Mouse (Mus musculus) midbrain, postnatal 0 days (tissue): ENCODE measurements at regions not wholly inside any gene's neighbourhood (a gene's known extent, or its start where the extent isn't known, plus 50 kb on each side); places are given as distances from the start of the nearest gene placed in this dataset.

ENCODE experiments used
- ATAC-seq: fragments of 200-750 bp; cut with Nextera tagmentation; 2 replicates; pipeline ENCODE4 v1.8.0; 2017; ENCODE audit warnings: moderate number of reproducible peaks, mild to moderate bottlenecking, moderate TSS enrichment, moderate library complexity; ENCODE audit not compliant: low FRiP score
- DNase-seq: peaks from one replicate; pipeline ENCODE4 v3.0.0-alpha.2; 2015; ENCODE audit warnings: low spot score
- H3K27ac ChIP-seq: fragments of 300-500 bp; sonication (generic); 2 replicates; pipeline ENCODE4 v1.5.1; 2014; ENCODE audit warnings: low read depth, mild to moderate bottlenecking, low read length, mixed read lengths
- H3K27me3 ChIP-seq: fragments of 300-500 bp; sonication (generic); 2 replicates; pipeline ENCODE4 v1.6.1; 2014; ENCODE audit warnings: low read length, control low read depth, mixed read lengths; ENCODE audit not compliant: insufficient read depth
- H3K36me3 ChIP-seq: fragments of 300-500 bp; sonication (generic); 2 replicates; pipeline ENCODE4 v1.6.1; 2014; ENCODE audit warnings: low read length, control low read depth, mixed read lengths; ENCODE audit not compliant: insufficient read depth
- H3K4me1 ChIP-seq: fragments of 300-500 bp; sonication (generic); 2 replicates; pipeline ENCODE4 v1.6.1; 2014; ENCODE audit warnings: mild to moderate bottlenecking, control low read depth, antibody characterized with exemption, low read length, mixed read lengths; ENCODE audit not compliant: insufficient read depth
- H3K4me2 ChIP-seq: fragments of 300-500 bp; sonication (generic); 2 replicates; pipeline ENCODE4 v1.6.1; 2014; ENCODE audit warnings: low read depth, mild to moderate bottlenecking, low read length, mixed read lengths; ENCODE audit not compliant: poor library complexity, severe bottlenecking
- H3K4me3 ChIP-seq: fragments of 300-500 bp; sonication (generic); 2 replicates; pipeline ENCODE4 v1.5.1; 2014; ENCODE audit warnings: low read depth, mild to moderate bottlenecking, low read length, moderate library complexity
- H3K9ac ChIP-seq: fragments of 300-500 bp; sonication (generic); replicated peaks from 2 replicates; pipeline ENCODE4 v1.6.1; 2014; ENCODE audit warnings: mild to moderate bottlenecking, low read length, moderate library complexity, mixed read lengths; ENCODE audit not compliant: poor library complexity, severe bottlenecking
- H3K9me3 ChIP-seq: fragments of 300-500 bp; sonication (generic); 2 replicates; pipeline ENCODE4 v1.6.1; 2016; ENCODE audit warnings: low read length, control low read depth
- CTCF ChIP-seq: IDR thresholded peaks from 2 replicates; pipeline ENCODE4 v1.5.1; 2016; ENCODE audit warnings: antibody characterized with exemption, mild to moderate bottlenecking
- WGBS: fragments of 180-500 bp; shearing (Covaris S2); extraction: QIAGEN DNeasy Blood & Tissue Kit; methylation state at CpG from one replicate; pipeline ENCODE4 v1.1.7; 2014; 5-methylcytosine and 5-hydroxymethylcytosine counted together

DNA sequence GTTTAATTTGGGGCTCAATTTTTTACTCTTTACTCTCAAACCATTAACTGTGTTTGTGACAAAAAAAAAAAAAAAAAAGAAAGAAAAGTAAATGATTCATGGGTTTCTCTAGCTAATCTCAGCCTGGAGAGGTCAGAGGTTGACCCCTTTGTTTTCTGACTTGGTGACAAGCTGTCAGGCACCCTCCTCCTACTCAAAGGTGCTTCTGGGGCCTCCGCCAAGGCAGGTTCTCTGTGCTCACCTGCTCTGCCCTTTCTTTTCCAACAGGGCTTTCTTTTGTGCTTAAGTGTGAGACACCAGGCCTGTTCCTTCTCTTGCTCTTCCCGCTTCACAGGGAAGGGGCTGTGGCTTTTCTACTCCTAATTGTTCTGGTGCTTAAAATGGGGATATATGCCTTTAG is 94.7 kb upstream of the Klf13 start:
- H3K4me2 ChIP-seq = no peak overlapping the region
- WGBS = 79% methylated on average over 2 of the region's 2 CpGs
- no peak overlapping the region for H3K4me3 ChIP-seq
- no peaks in the 10 kb centered on the region for H3K27me3 ChIP-seq
- no peaks in the 10 kb centered on the region for H3K4me1 ChIP-seq
- DNase-seq (no peak), ATAC-seq (no peak)
- no peaks in the 10 kb centered on the region for H3K36me3 ChIP-seq
- H3K9me3 ChIP-seq = no peaks in the 10 kb centered on the region
- H3K27ac ChIP-seq = no peak overlapping the region
- TF ChIP-seq CTCF = no peak
- H3K9ac ChIP-seq = no peak overlapping the region

DNA sequence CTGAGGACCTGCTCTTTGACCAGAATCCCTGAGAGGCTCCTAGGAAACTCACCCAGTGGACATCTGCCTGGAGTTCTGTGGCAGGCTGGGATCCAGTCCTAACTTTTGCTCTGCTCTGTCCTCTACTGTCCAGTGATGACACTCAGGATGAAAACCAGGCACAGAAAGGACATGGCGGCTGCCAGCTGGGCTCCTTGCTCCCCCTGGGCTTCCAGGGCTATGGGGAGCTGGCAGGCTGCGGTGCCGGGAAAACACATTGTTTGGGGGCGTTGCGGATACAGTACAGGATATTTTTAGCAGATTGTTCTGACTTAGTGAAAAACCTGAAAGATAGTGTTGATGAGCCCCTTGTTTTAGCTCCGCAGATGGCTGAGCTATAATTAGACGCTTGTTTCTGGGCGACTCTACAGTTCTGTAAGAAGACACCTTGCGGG is 94.2 kb upstream of the Klf13 start:
- Histone ChIP-seq H3K4me3 (no peak overlapping the region), H3K27ac (no peak overlapping the region), H3K9ac (no peak overlapping the region), H3K9me3 (no peaks in the 10 kb centered on the region), H3K4me2 (no peak overlapping the region), H3K36me3 (no peaks in the 10 kb centered on the region), H3K4me1 (no peaks in the 10 kb centered on the region), H3K27me3 (no peaks in the 10 kb centered on the region)
- ATAC-seq = no peak
- WGBS = 72% methylated on average over 9 of the region's 9 CpGs
- TF ChIP-seq CTCF = no peak
- DNase-seq = no peak

DNA sequence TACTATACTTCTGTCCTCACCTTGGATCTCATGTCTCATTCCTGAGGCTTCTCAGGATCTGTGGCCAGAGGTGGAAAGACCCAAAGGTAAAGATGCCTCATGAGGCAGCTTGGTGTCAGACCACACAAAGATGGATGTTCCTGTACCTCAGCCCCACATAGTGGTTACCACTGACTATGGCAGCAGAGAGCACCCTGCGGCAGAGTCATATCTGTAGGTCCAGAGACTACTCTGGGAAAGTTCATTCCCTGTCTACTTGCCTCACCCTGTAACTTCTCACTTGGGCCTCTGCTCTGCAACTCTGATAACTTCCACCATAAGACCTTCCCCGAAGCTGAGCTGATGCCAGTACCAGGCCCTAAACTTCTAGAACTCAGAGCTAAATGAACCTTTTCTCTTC is 91.9 kb upstream of the Klf13 start:
- WGBS = 93% methylated on average over 2 of the region's 2 CpGs
- Histone ChIP-seq H3K4me2 (no peak overlapping the region), H3K9ac (no peak overlapping the region), H3K27ac (no peak overlapping the region), H3K9me3 (no peaks in the 10 kb centered on the region), H3K36me3 (no peaks in the 10 kb centered on the region), H3K4me1 (no peaks in the 10 kb centered on the region), H3K4me3 (no peak overlapping the region), H3K27me3 (no peaks in the 10 kb centered on the region)
- ATAC-seq = no peak
- no peak for TF ChIP-seq CTCF
- no peak for DNase-seq

DNA sequence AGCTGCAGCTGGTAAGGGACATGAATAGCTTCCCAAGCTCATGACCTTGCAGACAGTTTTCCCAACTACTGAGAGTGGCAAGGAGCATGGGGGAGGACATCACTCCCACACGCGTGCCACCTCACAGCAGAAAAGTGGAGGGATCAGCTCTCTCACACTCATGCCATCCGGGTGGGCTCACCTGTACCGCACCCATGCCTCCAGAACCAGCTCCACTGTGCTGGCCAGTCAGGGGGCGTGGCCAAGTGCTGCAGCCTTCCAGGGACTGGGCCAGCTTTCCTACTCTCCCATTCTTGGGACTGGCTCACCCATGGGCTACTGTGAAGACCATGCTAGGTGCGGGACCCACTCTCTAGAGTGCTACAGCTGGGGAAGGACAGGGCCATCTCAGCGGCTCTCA is 88.4 kb upstream of the Klf13 start:
- Histone ChIP-seq H3K27ac (no peak overlapping the region), H3K4me3 (no peak overlapping the region), H3K4me1 (no peaks in the 10 kb centered on the region), H3K4me2 (no peak overlapping the region), H3K9ac (no peak overlapping the region), H3K27me3 (no peaks in the 10 kb centered on the region), H3K9me3 (no peaks in the 10 kb centered on the region), H3K36me3 (no peaks in the 10 kb centered on the region)
- ATAC-seq (no peak), DNase-seq (no peak)
- 93% methylated on average over 7 of the region's 7 CpGs for WGBS
- TF ChIP-seq CTCF = no peak

DNA sequence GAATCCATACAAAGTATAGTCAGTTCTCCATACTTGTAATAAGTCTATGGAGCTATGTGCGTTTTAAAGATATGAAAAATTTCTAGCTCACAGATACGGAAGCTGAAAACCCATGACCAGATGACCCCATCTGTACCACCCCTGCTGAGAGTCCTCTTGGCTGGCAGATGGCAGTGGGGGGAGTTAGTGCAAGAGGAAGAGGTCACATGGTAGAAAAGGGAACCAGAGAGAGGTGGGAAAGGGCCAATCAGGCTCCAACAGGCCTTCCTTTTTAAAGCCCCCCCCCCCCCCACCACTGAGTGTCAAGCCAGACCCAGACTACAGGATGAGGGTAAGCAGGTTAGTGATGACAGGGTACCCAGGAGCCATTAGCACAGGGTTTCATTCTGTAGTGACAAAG is 86.4 kb upstream of the Klf13 start:
- H3K27me3 ChIP-seq = no peaks in the 10 kb centered on the region
- H3K9me3 ChIP-seq = no peaks in the 10 kb centered on the region
- H3K4me3 ChIP-seq = no peak overlapping the region
- no peaks in the 10 kb centered on the region for H3K4me1 ChIP-seq
- H3K36me3 ChIP-seq = no peaks in the 10 kb centered on the region
- no peak overlapping the region for H3K4me2 ChIP-seq
- ATAC-seq (no peak), DNase-seq (no peak)
- no peak for TF ChIP-seq CTCF
- no peak overlapping the region for H3K9ac ChIP-seq
- H3K27ac ChIP-seq = no peak overlapping the region
- 78% methylated on average over 2 of the region's 2 CpGs for WGBS

DNA sequence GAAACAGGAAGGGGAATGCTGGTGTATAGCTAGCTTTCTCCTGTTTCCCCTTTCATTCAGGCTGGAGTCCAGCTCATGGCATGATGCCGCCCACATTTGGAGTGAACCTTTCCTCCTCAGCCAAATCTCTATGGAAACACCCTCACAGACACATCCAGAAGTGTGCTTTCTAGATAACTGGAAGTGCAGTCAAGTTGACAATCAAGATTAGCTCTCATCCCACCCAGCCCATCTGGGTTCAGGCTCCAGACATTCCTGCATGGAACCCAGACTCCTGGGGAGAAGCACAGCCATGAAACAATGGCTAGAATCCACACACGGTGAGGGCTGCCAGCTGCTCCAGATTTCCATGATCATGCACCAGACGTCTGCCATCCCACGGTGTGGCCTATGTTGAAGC is 85.5 kb upstream of the Klf13 start:
- DNase-seq = peak; percentile 50
- no peaks in the 10 kb centered on the region for H3K4me1 ChIP-seq
- no peak for TF ChIP-seq CTCF
- H3K9ac ChIP-seq = no peak overlapping the region
- H3K4me3 ChIP-seq = no peak overlapping the region
- no peaks in the 10 kb centered on the region for H3K36me3 ChIP-seq
- WGBS = 55% methylated on average over 4 of the region's 4 CpGs
- no peak overlapping the region for H3K4me2 ChIP-seq
- H3K27ac ChIP-seq = no peak overlapping the region
- no peaks in the 10 kb centered on the region for H3K27me3 ChIP-seq
- H3K9me3 ChIP-seq = no peaks in the 10 kb centered on the region
- ATAC-seq = no peak
